Mouse (Mus musculus): ENCODE data around the gene Sytl3.

The Sytl3 gene

DNA sequence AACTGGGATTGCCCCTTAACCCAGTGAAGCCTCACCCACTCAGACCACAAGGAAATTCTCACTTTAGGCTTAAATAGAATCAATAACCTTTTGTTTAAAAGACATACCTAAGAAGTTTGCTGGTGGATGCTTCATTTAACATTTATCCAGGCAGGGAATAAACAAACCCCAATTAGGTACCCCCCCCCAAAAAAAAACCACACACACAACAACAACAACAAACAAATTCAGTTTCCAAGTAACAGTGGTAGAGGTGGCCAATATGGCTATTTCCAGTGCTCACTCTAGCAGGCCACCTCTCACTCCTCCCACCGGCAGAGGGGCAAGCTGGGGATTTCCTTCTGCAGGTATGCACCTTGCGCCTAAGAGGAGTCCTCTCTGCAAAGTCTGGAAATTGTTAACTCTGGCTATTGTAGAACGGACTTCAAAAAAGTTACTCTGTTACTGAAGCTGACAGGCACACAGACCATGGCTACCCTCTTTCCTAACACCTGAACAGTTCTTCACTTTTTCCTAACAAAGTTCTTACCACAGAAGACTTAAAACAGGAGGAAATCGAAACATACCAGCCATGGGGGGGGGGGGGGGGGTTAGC, 121.7 kb downstream of the Sytl3 start:
- no peak for DNase-seq

DNA sequence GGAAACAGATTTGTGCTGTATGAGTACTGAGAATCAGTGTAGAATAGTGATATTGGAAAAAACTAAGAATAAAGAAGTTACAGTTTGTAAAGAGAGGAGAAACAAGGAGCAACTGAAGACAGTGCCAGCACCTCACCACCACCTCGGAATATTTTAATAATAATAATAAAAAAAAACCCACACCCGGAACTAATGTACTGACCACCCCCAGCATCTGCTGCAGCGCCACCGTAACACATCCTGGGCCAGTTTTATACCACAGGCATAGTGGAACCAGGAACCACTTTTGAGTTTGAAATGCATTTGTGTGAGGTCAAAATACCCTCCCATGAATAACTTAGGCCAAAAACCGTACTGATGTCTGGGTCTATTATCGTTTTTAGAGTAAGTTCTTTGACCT, 122.4 kb downstream of the Sytl3 start:
- DNase-seq: no peak

DNA sequence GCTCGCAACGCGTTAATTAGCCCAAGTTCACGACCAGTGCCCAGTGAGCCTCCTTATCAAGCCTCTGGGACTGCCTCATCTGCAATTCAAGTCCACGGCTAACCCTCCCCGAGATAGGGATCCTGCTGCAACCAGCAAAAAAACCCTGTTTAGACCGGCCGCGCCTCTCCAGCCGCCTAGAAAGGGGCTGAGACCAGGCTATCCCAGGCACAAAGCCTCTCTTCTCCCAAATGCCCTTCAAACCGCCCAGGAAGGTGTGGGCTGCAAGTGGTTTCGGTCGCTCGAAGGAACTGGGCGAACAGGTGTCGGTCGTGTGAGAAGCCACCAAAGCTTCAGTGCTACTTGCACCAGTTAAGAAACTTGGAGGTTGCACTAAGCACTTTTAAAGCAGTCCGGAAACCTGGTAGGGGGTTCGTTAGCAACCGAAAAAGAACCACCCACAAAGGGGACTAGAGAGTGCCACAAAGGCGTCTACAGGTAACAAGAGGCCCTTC, 123.2 kb downstream of the Sytl3 start:
- no peak for DNase-seq

DNA sequence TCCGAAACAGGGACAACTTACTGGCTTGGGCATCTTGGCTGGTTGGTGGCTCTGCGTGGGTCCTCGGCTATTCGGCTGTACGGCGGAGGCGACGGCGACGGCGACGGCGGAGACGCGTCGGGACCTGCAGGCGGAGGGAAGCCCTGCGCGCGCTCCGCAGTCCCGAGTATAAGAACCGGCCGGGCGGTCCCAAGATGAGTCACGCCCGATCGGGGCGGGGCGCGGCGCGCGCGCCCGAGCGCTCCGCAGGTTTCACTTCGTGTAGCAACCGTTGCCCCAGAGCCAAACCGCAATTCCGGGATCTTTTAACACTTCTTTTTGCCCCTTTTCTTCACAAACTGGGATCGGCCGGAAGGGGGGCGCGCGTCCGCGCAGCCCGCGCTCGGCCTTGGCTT, 123.7 kb downstream of the Sytl3 start, which contains the start of gene Ezr:
Gene Ezr, minus strand, starts transcription at position 174 of the 395 bp plus-strand sequence.
- peak; percentile 71 for DNase-seq

DNA sequence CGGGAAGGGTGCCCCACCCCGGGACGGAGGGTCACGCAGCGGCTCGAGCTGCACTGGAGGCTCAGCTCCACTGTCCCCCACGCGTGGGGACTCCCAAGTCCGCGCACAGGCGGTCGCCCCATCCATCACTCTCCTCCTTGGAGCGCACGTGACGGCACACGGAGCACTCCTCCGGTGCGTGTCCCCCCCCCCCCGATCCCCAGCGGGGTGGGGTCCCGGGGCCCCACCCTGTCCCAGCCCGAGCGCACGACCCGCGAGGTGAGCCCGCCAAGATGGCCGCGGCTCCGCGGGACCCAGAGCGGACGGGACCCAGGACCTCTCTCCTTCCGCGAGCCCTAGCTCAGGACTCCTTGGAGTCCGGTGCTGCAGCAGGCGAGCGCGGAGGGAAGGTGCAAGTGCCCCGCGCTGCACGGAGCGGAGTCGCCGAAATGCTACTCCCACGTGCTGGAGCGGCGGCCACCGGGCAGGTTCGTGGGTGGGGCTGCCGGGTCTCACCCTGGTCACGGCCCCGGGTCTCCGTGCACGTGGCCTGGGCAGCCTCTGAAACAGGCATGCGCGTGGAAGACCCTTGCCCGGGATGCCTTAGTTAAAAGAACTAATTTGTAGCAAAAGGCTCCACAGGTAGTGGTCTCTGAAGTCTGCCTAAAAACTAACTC, 124.2 kb downstream of the Sytl3 start:
- peak; percentile 34 for DNase-seq

DNA sequence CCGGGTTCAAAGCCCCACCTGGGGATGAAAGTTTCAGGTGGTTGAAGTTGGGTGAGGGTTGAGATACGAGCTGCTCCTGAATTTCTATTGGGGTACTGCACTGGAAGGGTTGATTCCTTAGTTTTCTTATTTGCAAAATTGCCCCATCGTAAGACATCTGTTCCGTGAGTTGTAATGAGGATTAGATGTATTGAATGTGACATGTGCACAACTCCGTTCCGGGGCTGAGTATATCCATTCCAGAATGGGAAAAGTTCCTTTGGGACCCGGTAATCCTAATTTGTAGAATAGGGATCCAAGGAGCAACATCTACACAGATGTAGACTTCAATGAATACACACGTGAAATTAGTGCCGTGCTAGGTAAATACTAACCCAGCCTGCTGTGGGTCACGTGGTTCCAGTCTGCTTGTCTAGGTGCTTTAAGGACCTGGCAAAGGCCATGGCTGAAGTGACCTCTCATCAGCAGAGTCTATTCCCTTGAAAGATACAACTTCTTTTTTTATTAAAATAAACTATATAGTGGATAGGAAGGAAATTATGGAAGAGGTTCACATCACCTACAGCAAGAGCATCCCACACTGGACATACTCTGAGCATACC, 125.0 kb downstream of the Sytl3 start:
- no peak for DNase-seq

DNA sequence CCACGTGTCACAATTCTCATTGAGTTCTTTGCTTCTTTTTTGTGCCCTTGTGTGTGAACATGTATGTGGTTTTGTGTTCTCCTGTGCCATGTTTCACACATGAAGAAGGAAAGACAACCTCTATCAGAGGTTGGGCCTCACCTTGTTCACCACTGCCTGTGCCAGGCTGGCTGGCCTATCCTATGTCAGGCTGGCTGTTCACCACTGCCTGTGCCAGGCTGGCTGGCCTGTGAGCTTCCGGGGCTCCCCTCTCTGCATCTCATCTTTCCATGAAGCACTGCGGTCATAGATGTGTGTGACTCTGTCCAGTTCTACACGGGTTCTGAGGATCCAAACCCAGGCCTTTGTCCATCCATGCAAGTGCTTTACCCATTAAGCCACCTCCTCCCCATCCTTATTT, 128.3 kb downstream of the Sytl3 start:
- no peak for DNase-seq

Measured in cerebellum, adult 8-10 months (tissue).